Mouse (Mus musculus) kidney, postnatal 10 days (tissue): Measurements from ENCODE around the gene AI182371.

Source experiments
- DNase-seq: peaks from one replicate; pipeline ENCODE4 v3.0.0; 2021; ENCODE audit warnings: mixed read lengths

AI182371 gene

DNA sequence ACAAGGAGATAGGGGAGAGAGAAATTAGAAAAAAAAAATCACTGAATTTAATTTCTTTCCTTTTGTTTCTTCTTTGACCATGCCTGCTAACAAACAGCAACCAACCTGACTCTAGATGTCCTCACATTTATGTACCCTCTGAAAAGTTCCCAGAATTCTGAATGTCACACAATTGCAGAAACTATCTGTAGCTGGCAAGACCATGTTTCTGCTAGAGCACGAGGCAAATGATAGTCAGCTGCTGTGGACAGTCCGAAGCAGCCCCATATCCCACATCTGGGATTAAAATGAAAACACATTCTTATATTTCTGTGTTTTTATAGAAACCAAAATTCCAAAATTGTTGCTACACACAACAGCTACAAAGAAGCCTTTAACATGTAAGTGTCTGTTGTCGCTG is at the start of gene AI182371:
Gene AI182371 (minus strand): TSS at position 101 of the 400 bp plus-strand sequence.
- no peak for DNase-seq

DNA sequence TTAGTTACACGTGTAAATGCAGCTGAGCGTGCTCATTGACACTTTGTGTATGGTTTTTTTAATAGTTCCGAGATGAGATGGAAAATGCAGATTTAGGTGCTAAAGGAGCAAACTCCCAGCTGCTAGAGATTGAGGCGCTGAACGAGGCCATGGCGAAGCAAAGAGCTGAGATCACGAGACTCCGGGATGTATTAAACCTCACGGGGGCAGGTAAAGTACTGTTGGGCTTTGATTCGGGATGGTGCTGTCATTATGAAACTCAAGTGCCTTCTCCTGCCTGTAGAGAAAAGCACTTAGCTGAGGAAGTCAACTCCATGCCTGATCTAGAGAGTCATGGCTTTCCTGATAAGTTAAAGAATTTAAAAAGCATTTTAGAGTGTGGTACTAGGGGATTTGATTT is 47.5 kb upstream of the AI182371 start:
- DNase-seq = no peak

DNA sequence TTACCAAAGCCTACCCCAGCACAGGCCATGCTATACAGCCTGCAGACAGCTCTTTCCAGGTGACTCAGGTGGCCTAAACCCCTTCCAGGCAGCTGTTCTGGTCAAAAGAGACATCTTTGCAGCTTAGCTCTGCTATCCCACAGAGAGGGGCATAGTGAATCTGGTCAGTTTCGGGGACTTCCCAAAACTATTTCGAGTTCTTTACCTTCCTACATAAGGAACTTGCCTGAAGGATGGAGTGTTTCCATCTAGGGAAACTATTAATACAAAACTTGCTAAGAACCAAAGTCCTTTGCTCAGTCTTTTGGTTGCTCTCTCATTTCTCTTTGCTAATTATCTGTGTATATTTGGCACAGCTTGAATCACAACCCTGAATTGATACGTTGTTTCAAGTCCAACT is 40.3 kb upstream of the AI182371 start:
- DNase-seq = no peak

DNA sequence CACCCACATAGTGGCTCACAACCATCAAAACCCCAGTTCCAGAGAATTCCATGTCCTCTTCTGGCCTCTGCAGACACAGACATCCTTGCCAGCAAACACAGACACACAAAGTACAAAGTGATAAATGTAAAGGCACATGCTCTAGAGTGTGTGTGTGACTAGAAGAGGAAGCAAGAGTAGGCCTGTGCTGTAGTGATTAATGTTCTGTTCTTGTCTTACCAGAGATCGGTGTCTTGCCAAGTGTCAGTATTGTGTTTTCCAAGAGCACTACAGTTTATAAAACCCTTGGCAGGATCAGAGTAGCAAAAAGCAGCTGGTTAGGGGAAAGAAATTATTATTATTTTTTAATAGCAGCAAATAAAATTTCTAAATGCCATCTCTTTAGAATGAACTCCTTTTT is 37.2 kb upstream of the AI182371 start:
- no peak for DNase-seq

DNA sequence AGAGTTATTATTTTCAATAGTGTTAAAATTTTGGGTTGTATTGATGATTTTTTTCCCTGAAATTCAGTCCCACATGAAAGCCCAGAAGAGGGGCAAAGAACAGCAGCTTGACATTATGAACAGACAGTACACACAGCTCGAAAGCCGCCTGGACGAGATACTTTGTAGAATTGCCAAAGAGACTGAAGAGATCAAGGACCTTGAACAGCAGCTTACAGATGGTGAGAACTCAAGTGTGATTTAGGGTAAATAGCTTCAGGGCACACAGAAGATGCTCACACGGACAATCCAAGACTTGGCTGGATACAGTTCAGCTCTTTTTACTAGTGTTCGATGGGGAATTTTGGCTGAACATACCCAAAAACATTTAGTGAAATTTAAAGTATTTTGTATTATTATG is 32.5 kb upstream of the AI182371 start:
- no peak for DNase-seq

DNA sequence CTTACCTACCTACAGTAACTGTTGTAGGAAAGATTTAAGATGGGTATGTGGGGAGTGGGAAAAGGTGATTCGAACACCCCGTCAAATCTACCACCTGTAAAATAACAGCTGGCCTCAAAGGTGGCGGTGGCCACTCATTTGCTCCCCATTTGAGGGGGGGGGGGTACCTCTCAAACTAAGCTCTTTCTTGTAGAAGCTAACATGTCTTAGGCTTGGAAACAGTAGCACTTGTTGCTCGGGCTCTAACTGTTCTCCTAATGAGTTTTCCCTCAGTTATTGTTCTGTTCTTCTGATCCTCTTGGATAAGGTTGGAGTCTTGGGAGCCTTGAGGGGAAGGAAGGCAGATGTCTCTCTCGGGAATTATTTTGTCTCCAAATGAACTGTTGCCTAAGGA is 31.3 kb upstream of the AI182371 start:
- no peak for DNase-seq

DNA sequence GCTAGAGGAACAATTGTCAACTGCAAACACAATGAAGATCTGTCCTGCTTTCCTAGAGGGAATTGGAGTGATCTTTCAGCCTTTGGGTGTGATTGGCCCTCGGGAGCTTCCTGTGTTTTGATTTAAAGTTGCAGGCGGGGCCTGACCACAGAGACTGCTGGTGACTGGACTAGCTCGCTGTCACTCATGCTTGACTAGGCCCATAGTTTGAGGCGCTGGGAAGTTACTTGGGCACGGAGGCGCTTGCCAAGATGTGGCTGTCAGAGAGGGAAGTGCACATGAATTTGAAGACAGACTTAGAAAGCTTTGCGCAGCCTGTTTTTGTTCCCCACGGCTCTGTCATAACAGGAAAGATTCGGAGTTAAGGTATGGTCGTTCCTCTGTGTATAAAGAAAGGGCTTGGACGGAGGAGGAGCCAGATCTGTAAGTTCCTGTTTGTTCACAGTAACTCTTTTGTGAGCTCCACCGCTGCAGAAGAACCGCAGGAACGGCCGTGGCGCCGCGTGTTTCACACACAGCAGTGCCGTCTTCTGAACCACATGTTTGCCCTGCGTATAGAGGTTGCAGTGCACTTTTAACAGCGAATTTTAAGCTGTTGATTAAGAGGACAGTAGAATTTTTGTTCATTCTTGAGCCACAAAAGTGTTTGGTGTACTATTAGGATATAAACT is 30.8 kb upstream of the AI182371 start:
- peak; percentile 97 for DNase-seq

DNA sequence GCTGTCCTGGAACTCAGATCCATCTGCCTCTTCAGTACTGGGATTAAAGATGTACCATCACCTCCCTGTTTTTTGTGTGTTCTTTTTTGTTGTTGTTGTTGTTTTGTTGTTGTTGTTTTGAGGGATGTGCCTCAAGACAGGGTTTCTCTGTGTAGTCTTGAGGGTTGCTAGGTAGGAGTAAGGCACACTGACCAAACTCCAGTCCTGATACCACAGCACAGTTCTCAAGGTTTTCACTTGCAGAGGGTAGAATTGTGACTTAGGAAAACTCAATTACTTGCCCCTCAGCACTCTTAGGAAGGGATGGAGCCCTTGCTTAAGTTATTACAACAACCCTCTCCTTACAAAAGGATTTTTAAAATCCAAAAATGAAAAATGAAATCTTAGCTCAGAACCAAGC is 30.1 kb upstream of the AI182371 start:
- DNase-seq = no peak

DNA sequence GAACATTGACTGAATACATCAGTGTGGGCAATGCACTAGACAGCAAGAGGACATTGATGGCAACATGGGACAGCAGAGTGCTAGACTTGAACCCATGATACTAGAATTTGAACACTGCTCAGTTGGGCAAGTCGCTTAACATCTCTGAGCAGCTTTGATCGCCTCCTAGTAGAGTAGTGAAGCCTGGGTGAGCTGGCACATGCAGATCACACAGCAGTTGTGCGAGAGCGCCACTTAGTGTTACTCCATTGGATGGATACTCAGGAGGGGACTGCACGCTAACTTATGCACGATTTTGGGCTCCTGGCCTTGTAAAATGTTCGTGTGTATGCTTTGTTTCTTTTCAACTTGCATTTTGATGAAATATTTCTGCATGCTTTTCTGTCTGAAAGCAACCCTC is 23.4 kb upstream of the AI182371 start:
- DNase-seq = no peak

DNA sequence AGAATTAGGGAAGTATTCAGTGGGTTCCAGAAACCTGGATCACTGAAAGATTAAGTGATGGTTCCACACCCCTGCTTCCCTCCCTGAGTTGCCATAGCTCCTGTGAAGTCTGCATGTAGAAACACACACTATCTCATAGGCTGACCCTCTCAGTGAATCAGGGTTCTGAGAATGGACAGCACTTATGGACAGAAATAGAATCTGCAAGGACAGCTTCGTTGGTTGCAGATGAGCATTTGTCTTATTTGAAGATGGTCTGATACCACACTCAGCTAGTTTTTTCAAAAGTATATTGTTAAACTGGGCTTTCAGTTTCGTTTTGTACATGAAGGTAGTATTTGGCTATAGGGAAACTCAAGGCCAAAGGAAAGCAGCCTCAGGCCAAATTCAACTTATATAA is 9.2 kb upstream of the AI182371 start:
- DNase-seq = no peak

DNA sequence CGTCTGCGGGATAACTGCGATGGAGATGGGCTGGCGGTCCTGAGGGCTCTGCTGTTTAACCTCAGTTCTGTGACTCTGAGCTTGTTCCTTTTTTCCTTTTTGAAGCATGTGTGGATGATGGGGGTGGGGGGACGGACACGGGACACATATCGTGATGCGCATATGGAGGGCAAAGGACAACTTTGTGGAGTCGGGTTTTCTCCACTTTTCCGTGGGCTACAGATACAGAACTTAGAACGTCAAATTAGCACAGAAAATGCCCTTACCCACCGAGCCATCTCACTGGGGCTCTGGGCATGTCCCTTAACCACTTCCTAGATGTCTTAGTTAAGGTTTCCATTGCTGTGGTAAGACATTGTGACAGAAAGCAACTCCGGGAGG is 8.6 kb upstream of the AI182371 start:
- DNase-seq = no peak

DNA sequence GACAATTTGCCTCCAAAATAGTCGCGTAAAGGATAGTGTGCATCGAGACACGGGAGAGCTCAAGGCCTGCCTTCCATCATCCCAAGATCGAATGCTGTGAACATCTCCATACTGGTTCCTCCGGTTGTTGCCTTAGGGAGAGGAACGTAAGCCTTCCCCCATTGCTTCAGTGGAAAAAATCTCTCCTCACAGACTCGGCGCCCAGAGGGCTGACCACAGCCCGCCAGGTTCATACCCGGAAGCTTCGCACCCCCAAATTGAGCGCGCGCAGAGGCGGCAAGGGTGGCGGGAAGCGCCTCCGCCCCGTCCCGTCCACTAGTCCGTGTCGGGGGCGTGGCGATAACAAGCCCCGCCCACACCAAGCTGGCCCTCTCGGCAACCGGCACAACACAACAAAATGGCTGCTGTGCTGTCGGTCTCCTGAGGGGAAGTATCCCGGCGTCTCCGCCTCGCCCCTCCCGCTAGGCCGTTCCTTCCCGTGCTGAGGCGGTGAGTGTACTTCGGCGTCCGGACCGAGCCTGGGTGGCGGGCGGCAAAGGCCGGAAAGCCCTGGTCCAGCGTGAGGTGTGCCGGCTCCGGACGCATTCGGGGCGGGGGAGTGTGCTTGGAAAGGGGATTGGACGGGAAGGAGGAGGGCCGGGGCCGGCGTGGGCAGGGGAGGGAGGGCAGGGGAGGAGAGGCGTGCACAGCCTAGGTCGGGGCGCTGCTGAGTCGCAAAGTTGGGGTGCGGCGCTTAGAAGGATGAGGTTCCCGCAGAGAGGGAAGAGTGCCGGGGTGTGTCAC is 8.0 kb upstream of the AI182371 start, which contains the start of gene Cntrl:
Gene Cntrl (plus strand): TSS at position 352 of the 783 bp plus-strand sequence.
- DNase-seq = peak; percentile 98

DNA sequence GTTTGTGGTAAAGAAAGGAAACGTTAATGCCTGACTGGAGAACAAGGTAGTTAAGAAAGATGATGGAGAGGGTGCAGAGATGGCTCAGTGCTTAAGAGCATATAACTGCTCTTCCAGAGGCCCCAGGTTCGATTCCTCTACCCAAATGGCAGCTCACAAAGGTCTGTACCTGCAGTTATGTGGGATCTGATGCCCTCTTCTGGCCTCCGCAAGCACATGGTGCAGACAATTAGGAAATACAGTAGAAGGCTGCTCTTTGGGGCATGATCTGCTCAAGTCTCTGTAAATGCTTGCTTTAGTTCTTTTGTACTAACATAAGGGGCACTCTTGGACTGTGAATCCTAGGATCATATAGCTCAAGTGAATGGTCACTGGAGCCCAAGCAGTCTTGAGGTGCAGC is 7.4 kb upstream of the AI182371 start:
- DNase-seq = peak; percentile 47

DNA sequence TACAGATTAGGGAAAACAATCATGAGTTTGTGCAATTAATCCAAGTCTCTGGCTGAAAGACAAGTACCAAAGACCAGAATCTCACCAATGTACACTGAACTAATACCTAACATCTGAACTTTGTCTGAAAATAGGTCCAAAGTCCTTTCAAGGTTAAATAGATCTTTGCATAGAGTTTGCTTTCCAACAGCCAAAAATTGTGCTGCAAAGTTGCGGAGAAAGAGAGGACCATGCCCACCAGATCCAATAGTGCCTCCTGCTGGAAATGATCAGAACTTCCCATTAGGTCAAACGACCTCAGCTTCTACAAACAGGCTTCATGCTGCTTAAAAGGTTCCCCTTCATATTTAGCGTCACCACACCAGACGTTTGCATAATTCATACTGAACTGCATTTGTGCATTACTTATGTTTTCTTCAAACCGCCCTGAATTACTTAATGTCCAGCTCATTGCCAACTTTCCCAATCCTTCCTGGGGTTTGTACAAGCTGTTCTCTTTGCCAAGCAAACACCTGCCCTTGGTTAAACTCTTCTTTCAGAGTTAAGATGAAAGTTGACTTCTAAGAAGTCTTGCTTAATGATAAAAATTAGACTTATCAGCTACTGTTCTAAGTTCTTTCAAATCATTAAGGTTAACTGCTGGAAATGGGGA is 6.8 kb upstream of the AI182371 start:
- DNase-seq = peak; percentile 13

DNA sequence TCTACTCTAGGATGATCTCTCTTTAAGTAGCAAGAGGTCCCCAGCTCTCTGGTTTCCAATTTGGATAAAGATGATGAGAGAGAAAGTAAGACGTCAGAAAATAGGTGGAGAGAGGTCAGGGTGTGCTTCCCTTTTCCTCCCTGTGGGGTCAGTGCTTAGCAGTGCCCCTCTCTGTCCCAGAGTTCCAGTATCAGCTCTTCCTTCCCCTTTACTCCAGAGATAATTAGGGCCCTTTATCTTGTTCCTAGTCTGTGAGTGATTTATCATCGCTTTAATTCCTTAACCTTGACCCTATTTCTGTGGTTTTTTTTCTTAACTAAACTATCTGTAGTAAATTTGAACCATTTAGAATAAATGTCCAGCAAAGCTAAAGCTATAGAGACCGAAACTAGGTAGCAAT is 3.5 kb upstream of the AI182371 start:
- DNase-seq = no peak

DNA sequence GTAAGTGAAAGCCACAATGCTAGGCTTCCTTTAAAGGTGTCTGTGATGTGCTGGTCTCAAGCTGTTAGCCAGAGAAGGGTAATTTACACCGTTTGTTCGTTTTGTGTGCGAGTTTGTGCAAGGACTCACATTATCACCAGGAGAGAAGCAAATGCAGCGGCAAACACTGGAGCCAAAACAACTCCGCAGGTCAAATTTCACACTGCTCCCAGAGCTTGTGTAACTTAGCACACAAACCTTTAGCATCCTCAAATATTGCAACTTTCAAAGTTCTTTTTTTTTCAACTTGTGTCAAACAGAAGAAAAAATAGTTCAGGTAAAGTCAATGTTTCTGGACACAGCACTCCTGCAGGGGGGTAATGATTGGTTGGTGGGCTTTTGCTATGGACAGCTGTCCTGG is 2.2 kb upstream of the AI182371 start:
- DNase-seq = no peak

DNA sequence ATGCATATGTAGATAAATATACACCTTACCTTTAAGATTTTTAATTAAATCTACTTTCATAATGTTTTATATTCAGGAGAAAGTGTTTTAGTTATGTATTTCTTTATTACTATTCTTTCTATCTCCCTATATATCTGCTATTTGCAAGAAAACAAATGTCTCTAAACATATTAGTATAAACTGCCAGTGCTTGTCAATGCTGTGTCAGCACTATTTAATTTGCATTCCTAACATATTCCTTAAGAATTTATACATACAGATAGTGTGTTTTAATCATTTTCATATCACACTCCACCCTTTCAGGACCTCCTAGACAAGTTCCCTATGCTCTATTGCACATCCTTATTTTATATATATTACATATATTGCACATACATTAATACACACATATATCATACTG is 1.4 kb upstream of the AI182371 start:
- DNase-seq = no peak

DNA sequence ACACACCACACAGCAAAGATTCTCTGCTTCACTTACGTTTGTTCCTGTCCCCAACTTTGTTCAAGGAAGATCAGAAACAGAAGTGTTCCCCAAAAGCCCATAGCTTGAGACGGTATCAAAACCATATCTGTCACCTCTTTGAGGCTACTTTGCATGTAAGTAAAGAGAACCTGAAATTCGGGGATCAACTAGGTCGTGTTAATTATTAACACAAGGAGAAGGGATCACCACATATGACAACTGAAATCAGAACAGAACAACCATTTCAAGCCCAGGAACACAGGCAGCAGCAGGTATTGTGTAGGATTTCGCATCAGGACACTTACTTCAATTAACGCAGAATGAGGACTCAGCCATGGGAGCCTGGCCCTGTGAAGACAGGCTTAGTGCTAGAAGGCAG is 814 bp downstream of the AI182371 start:
- no peak for DNase-seq

DNA sequence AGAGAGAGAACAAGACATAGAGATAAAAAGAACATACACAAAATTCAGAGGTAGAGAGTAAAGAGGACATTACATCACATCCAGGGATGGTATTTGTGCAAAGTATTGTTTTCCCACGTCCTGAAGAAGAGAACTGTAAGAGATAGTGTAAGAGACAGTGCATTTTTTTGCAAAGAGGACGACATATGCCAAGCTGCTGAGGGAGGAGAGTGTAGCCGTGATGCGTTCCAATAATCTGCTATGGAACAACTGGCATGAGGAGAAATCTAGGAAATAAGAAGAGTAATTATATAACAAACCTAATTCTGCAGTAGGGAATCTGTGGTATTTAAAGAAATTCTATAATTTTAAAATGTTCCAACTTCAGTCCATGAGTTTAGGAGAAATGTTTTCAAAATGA is 13.9 kb downstream of the AI182371 start:
- no peak for DNase-seq

DNA sequence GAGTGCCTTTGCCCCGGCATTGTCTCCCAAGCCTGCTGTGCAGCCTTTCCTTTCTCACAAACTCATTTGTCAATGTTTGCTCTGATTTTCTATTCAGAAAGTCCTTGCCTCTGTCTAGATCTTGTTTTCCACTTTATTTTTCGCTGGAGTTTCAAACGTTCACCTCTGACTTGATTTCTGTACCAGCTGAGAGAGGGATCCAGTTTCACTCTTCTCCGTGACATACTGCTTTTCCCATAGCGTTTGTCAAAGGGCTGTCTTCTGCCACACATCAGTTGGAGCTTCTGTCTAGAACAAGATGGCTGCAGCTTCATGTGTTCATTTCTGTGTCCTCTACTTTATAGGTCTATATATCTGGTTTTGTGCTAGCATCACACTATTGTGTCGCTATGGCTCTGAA is 22.2 kb downstream of the AI182371 start:
- no peak for DNase-seq

DNA sequence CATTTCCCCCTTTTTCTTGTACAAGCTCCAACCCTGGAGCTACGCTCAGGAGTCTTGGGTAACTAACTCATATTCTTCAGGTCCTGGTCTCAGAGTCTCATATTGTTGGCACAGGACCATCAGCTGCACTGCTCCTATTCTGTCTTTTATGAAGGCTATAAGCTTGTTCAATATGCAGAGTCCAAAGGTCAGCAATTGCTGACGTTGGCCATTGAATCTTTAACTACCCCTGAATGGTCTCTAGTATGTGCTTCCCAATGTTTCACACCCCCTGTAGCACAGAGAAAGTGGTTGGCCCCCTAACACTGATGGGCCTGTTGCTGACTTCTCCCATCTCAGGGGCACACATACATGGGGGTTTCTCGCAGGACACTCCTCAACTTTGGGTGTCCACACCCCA is 27.0 kb downstream of the AI182371 start:
- no peak for DNase-seq

DNA sequence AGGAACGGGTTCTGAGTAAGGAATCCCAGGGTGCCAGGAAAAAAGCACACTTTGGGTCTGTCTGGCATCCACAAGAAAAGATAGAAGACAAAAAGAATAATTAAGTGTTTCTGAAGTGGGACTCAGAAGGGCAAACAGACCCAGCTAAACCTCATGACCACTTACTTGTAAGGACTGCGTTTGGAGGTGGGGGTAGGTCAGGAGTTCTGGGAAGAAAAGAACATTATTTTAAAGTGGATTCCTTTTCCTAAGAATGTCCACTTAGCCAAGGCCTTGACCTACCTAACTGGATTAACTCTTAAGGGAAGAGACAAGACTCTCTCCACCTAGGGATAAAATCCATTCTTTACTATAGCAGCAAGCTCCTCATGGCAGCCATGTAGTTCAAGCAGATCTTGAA is 28.8 kb downstream of the AI182371 start:
- DNase-seq = no peak

DNA sequence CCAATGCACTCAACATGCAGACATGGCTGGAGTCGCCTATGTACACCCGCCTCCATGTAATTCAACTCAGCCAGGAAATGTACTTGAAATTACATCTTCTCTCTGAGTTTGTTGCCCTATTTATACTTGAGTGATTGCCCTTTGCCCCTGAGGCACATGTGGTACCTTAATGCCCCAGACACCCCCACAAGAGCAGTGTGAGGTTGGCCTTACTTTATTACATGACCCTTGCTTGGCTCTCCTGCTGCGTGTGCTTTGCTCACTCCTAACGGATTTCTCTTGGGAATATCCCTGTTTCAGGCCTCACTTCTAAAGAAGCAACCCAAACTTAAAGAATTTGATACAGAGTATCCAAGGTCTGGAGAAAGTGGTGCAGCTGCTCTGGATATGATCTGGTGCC is 31.1 kb downstream of the AI182371 start:
- DNase-seq = no peak

DNA sequence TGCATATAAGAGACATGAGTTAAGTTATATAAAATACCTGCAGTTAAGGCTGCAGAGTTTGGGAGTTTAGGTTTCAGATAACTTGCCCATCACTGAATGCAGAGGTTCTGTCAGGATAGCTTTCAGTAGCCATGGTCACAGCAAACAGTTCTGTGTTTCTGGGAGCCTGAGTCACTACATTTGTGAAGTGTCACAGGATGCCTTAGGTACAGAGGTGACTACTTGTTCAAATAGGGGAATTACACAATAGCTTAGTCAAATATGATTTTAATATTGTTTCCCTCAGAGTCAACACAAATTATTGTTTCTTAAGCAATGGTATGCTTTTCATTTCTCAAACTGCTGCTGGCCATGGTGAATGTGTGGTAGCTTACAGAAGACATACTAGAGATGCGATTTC is 32.2 kb downstream of the AI182371 start:
- DNase-seq = no peak
